Mouse (Mus musculus) hindbrain, embryonic 15.5 days (tissue): ENCODE results near the gene Mbd3l1. TPM values are rescaled to one million over a fixed set of nuclear protein-coding genes. Genes with fewer than 3 reads are reported as not detected.
A peak's percentile ranks its signal among the peaks of the same experiment; 100 is the strongest.

Source experiments
- ATAC-seq: fragments of 200-750 bp; cut with Nextera tagmentation; 2 replicates; pipeline ENCODE4 v1.8.0; 2017; ENCODE audit warnings: low read depth, moderate number of reproducible peaks, moderate TSS enrichment; ENCODE audit not compliant: low FRiP score
- H3K27ac ChIP-seq: fragments of 300-500 bp; sonication (generic); replicated peaks from 2 replicates; pipeline ENCODE4 v1.5.1; 2015; ENCODE audit warnings: mild to moderate bottlenecking, inconsistent platforms
- H3K27me3 ChIP-seq: fragments of 300-500 bp; sonication (generic); 2 replicates; pipeline ENCODE4 v1.6.1; 2015; ENCODE audit warnings: control low read depth, inconsistent platforms
- H3K36me3 ChIP-seq: fragments of 300-500 bp; sonication (generic); 2 replicates; pipeline ENCODE4 v1.6.1; 2015; ENCODE audit warnings: control low read depth, inconsistent platforms
- H3K4me1 ChIP-seq: fragments of 300-500 bp; sonication (generic); replicated peaks from 2 replicates; pipeline ENCODE4 v1.6.1; 2015; ENCODE audit warnings: control low read depth, inconsistent platforms
- H3K4me2 ChIP-seq: fragments of 300-500 bp; sonication (generic); 2 replicates; pipeline ENCODE4 v1.6.1; 2015; ENCODE audit warnings: moderate library complexity, mild to moderate bottlenecking, inconsistent platforms
- H3K4me3 ChIP-seq: fragments of 300-500 bp; sonication (generic); 2 replicates; pipeline ENCODE4 v1.5.1; 2015; ENCODE audit warnings: mild to moderate bottlenecking, inconsistent platforms
- H3K9ac ChIP-seq: fragments of 300-500 bp; sonication (generic); 2 replicates; pipeline ENCODE4 v1.6.1; 2015; ENCODE audit warnings: inconsistent platforms
- H3K9me3 ChIP-seq: fragments of 300-500 bp; sonication (generic); 2 replicates; pipeline ENCODE4 v1.6.1; 2016; ENCODE audit warnings: control low read depth, inconsistent platforms
- WGBS: fragments of 180-500 bp; shearing (Covaris S2); methylation state at CpG from one replicate; pipeline ENCODE4 v1.1.7; 2015; 5-methylcytosine and 5-hydroxymethylcytosine counted together
- microRNA-seq: library from miRNA; unstranded; fragments of <30 nt; microRNA quantifications from one replicate; pipeline ENCODE4, GENCODE M21; 2016
- polyA plus RNA-seq: library from polyadenylated mRNA; unstranded; fragments of >200 nt; fragmentation: Nextera tagmentation; extraction: Ambion mirVana; gene quantifications from 2 replicates; pipeline ENCODE4 v1.2.1, GENCODE M21; 2015

The Mbd3l1 gene
- not detected in 2 replicates for polyA plus RNA-seq

GRCm38 (mm10) chr9:18478168-18478567 is at the start of gene Mbd3l1, which contains the start of gene Zfp558:
Gene Mbd3l1, plus strand, starts transcription at chr9:18478359.
Gene Zfp558, minus strand, starts transcription at chr9:18478268.
- Histone ChIP-seq H3K4me3 (no peak within 1 kb of the TSS), H3K9me3 (no peaks in the 10 kb centered on the region), H3K36me3 (no peaks in the 10 kb centered on the region), H3K4me2 (no peak within 1 kb of the TSS), H3K27ac (no peak within 1 kb of the TSS), H3K27me3 (no peaks in the 10 kb centered on the region; the same call in 1 of the 2 replicates), H3K4me1 (no peaks in the 10 kb centered on the region), H3K9ac (no peak within 1 kb of the TSS)
- no peak for ATAC-seq
- 82% methylated on average over 3 of the region's 3 CpGs for WGBS

GRCm38 (mm10) chr9:18430354-18430753 is 47.8 kb upstream of the Mbd3l1 start, which contains the start of gene Mbd3l2:
Gene Mbd3l2, plus strand, starts transcription at chr9:18430654.
- no peaks in the 10 kb centered on the region for H3K4me1 ChIP-seq
- H3K27ac ChIP-seq: no peak within 1 kb of the TSS
- H3K9me3 ChIP-seq: no peaks in the 10 kb centered on the region
- ATAC-seq: no peak
- H3K9ac ChIP-seq: no peak within 1 kb of the TSS
- no peak within 1 kb of the TSS for H3K4me2 ChIP-seq
- no peaks in the 10 kb centered on the region for H3K36me3 ChIP-seq
- no peaks in the 10 kb centered on the region for H3K27me3 ChIP-seq
- no peak within 1 kb of the TSS for H3K4me3 ChIP-seq

GRCm38 (mm10) chr9:18431687-18432086 is 46.5 kb upstream of the Mbd3l1 start:
- Histone ChIP-seq H3K27ac (no peak overlapping the region), H3K4me3 (no peak overlapping the region), H3K4me1 (no peaks in the 10 kb centered on the region), H3K9ac (no peak overlapping the region), H3K36me3 (no peaks in the 10 kb centered on the region), H3K27me3 (no peaks in the 10 kb centered on the region), H3K4me2 (no peak overlapping the region), H3K9me3 (no peaks in the 10 kb centered on the region)
- 80% methylated on average over 10 of the region's 10 CpGs for WGBS
- ATAC-seq: 0 out of 2 replicates have a peak, but pooled peaks have one; percentile 61

GRCm38 (mm10) chr9:18456520-18456919 is 21.6 kb upstream of the Mbd3l1 start:
- no peak for ATAC-seq
- no peak overlapping the region for H3K4me2 ChIP-seq
- no peak overlapping the region for H3K9ac ChIP-seq
- no peaks in the 10 kb centered on the region; the same call in 1 of the 2 replicates for H3K9me3 ChIP-seq
- H3K4me3 ChIP-seq: no peak overlapping the region
- H3K27ac ChIP-seq: no peak overlapping the region
- H3K36me3 ChIP-seq: peaks cover 67% of the 10 kb centered on the region
- WGBS: 84% methylated on average over 4 of the region's 4 CpGs
- no peaks in the 10 kb centered on the region for H3K4me1 ChIP-seq
- H3K27me3 ChIP-seq: no peaks in the 10 kb centered on the region

GRCm38 (mm10) chr9:18467350-18467749 is 10.8 kb upstream of the Mbd3l1 start:
- H3K27me3 ChIP-seq: no peaks in the 10 kb centered on the region
- no peak overlapping the region for H3K4me2 ChIP-seq
- H3K4me3 ChIP-seq: no peak overlapping the region
- H3K9ac ChIP-seq: no peak overlapping the region
- 32% methylated on average over 3 of the region's 3 CpGs for WGBS
- H3K4me1 ChIP-seq: peaks cover 9% of the 10 kb centered on the region; the same call in 1 of the 2 replicates
- peaks cover 59% of the 10 kb centered on the region for H3K36me3 ChIP-seq
- no peak for ATAC-seq
- H3K27ac ChIP-seq: no peak overlapping the region
- no peaks in the 10 kb centered on the region for H3K9me3 ChIP-seq

- Histone ChIP-seq H3K4me2 (no peak overlapping the region), H3K9ac (no peak overlapping the region), H3K27me3 (no peaks in the 10 kb centered on the region), H3K9me3 (no peaks in the 10 kb centered on the region), H3K27ac (no peak overlapping the region), H3K36me3 (peaks cover 59% of the 10 kb centered on the region), H3K4me3 (no peak overlapping the region), H3K4me1 (peaks cover 9% of the 10 kb centered on the region; the same call in 1 of the 2 replicates)
- 92% methylated on average over 3 of the region's 3 CpGs for WGBS
- no peak for ATAC-seq
Observed at GRCm38 (mm10) chr9:18468005-18468404, 10.2 kb upstream of the Mbd3l1 start.

GRCm38 (mm10) chr9:18473324-18474128 is 4.6 kb upstream of the Mbd3l1 start:
- peak; percentile 99 for ATAC-seq
- 4% methylated on average over 39 of the region's 39 CpGs for WGBS

GRCm38 (mm10) chr9:18508098-18508497 is 29.9 kb downstream of the Mbd3l1 start:
- Histone ChIP-seq H3K4me1 (no peaks in the 10 kb centered on the region), H3K36me3 (no peaks in the 10 kb centered on the region), H3K4me2 (no peak overlapping the region), H3K27me3 (no peaks in the 10 kb centered on the region), H3K27ac (no peak overlapping the region), H3K9me3 (no peaks in the 10 kb centered on the region), H3K4me3 (no peak overlapping the region), H3K9ac (no peak overlapping the region)
- 50% methylated on average over 2 of the region's 2 CpGs for WGBS
- ATAC-seq: peak; percentile 59

More at GRCm38 (mm10) chr9:18473324-18474128, 4.6 kb upstream of the Mbd3l1 start:
- peaks cover 12% of the 10 kb centered on the region for H3K36me3 ChIP-seq
- H3K27ac ChIP-seq: peak overlapping the region; percentile 93
- peaks cover 9% of the 10 kb centered on the region; the same call in 1 of the 2 replicates for H3K4me1 ChIP-seq
- H3K4me3 ChIP-seq: peak overlapping the region; percentile 71
- H3K9me3 ChIP-seq: no peaks in the 10 kb centered on the region
- H3K9ac ChIP-seq: peak overlapping the region; percentile 73
- peak overlapping the region; percentile 59 for H3K4me2 ChIP-seq
- H3K27me3 ChIP-seq: no peaks in the 10 kb centered on the region; the same call in 1 of the 2 replicates

Small RNAs within 50 kb of the gene (microRNA-seq; reads per million reads assigned to microRNA genes)
- gene Gm22854: not detected

Other genes starting within 250 kb of the Mbd3l1 start
- gene Chordc1, start 186.2 kb upstream of the Mbd3l1 start, polyA plus RNA-seq: 122 and 130 TPM in 2 replicates
- 1.7 and 2.2 TPM in 2 replicates for gene Naalad2, start 75.4 kb upstream of the Mbd3l1 start, polyA plus RNA-seq
- gene Ubtfl1, start 73.9 kb upstream of the Mbd3l1 start, polyA plus RNA-seq: not detected in 2 replicates
- gene Mbd3l2, start 47.7 kb upstream of the Mbd3l1 start, polyA plus RNA-seq: 0.12 TPM in 1 of 2 replicates, not detected in the other
- gene Zfp558, start 91 bp upstream of the Mbd3l1 start, polyA plus RNA-seq: 30.0 and 39.0 TPM in 2 replicates
- gene Muc16, start 196.2 kb downstream of the Mbd3l1 start, polyA plus RNA-seq: not detected in 2 replicates